Mouse (Mus musculus): Measurements from ENCODE around the gene Timp2.

DNA sequence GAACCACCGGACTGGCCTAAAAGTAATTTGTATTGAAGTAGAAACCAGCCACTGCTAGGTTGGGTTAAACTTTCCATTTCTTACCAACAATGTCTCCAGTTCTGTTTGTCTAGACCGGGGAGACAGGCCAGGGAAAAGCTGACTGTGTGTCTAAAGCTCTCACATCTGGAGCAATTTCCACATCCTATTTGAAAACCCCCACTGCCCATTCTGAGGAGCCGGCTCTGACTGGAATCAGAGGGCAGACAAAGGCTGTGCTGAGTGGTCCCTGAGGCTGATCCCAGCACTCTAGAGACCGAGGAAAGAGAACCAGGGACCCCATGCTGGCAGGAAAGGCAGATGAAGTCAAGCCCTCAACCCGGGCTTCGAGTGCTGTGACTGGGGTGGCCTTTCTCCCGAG is 17.1 kb upstream of the Timp2 start:
- TF ChIP-seq POLR2A (IDR thresholded peaks at IDR 0.05; ENCODE audit: control insufficient read depth, extremely low read depth, insufficient read depth, low read length, poor library complexity) (no peak), CTCF (IDR thresholded peaks at IDR 0.05; ENCODE audit: borderline replicate concordance, control insufficient read depth, extremely low read depth, insufficient read depth, low read length, poor library complexity) (no peak)
